Mouse (Mus musculus): ENCODE measurements at regions not wholly inside any gene's neighbourhood (a gene's known extent, or its start where the extent isn't known, plus 50 kb on each side); places are given as distances from the start of the nearest gene placed in this dataset.

GRCm38 (mm10) chr17:84129204-84129603 is 58.5 kb downstream of the Zfp36l2 start:
- Histone ChIP-seq H3K4me3 (replicated peaks; ENCODE audit: control insufficient read depth, low read depth, low read length) (no peak overlapping the region), H3K4me1 (ENCODE audit: control insufficient read depth, insufficient read depth, low read length) (peaks cover 10% of the 10 kb centered on the region; the same call in 1 of the 2 replicates), H3K27ac (ENCODE audit: control insufficient read depth, insufficient read depth, low read depth, low read length, poor library complexity) (peak overlapping the region; percentile 5; the same call in 1 of the 2 replicates)
- no peak for TF ChIP-seq POLR2A (IDR thresholded peaks at IDR 0.05; ENCODE audit: borderline replicate concordance, control insufficient read depth, low read depth, low read length)
- TF ChIP-seq CTCF (IDR thresholded peaks at IDR 0.05; ENCODE audit: control insufficient read depth, insufficient read depth, low read length): no peak
- WGBS: 87% methylated on average over 13 of the region's 13 CpGs

- peak overlapping the region; percentile 79 for H3K27ac ChIP-seq (ENCODE audit: control insufficient read depth, insufficient read depth, low read depth, low read length, poor library complexity)
- TF ChIP-seq POLR2A (IDR thresholded peaks at IDR 0.05; ENCODE audit: borderline replicate concordance, control insufficient read depth, low read depth, low read length): no peak
- TF ChIP-seq CTCF (IDR thresholded peaks at IDR 0.05; ENCODE audit: control insufficient read depth, insufficient read depth, low read length): no peak
- 18% methylated on average over 5 of the region's 5 CpGs for WGBS
- H3K4me1 ChIP-seq (ENCODE audit: control insufficient read depth, insufficient read depth, low read length): peaks cover 10% of the 10 kb centered on the region; the same call in 1 of the 2 replicates
- H3K4me3 ChIP-seq (replicated peaks; ENCODE audit: control insufficient read depth, low read depth, low read length): no peak overlapping the region
These were observed 59.5 kb downstream of the Zfp36l2 start for GRCm38 (mm10) chr17:84128262-84128661.

GRCm38 (mm10) chr17:84126168-84126567 is 61.6 kb downstream of the Zfp36l2 start:
- Histone ChIP-seq H3K4me1 (ENCODE audit: control insufficient read depth, insufficient read depth, low read length) (peaks cover 10% of the 10 kb centered on the region; the same call in 1 of the 2 replicates), H3K4me3 (replicated peaks; ENCODE audit: control insufficient read depth, low read depth, low read length) (peak overlapping the region; percentile 21), H3K27ac (ENCODE audit: control insufficient read depth, insufficient read depth, low read depth, low read length, poor library complexity) (peak overlapping the region; percentile 79)
- TF ChIP-seq CTCF (IDR thresholded peaks at IDR 0.05; ENCODE audit: control insufficient read depth, insufficient read depth, low read length) (no peak), POLR2A (IDR thresholded peaks at IDR 0.05; ENCODE audit: borderline replicate concordance, control insufficient read depth, low read depth, low read length) (no peak)
- WGBS: 6% methylated on average over 5 of the region's 5 CpGs

- TF ChIP-seq POLR2A (IDR thresholded peaks at IDR 0.05; ENCODE audit: borderline replicate concordance, control insufficient read depth, low read depth, low read length) (no peak), CTCF (IDR thresholded peaks at IDR 0.05; ENCODE audit: control insufficient read depth, insufficient read depth, low read length) (no peak)
- no peak overlapping the region for H3K4me3 ChIP-seq (replicated peaks; ENCODE audit: control insufficient read depth, low read depth, low read length)
- H3K27ac ChIP-seq (ENCODE audit: control insufficient read depth, insufficient read depth, low read depth, low read length, poor library complexity): peak overlapping the region; percentile 50
- peaks cover 18% of the 10 kb centered on the region for H3K4me1 ChIP-seq (ENCODE audit: control insufficient read depth, insufficient read depth, low read length)
- 24% methylated on average over 2 of the region's 2 CpGs for WGBS
These were observed 64.6 kb downstream of the Zfp36l2 start for GRCm38 (mm10) chr17:84123161-84123560.

- peaks cover 18% of the 10 kb centered on the region for H3K4me1 ChIP-seq (ENCODE audit: control insufficient read depth, insufficient read depth, low read length)
- peak overlapping the region; percentile 50 for H3K27ac ChIP-seq (ENCODE audit: control insufficient read depth, insufficient read depth, low read depth, low read length, poor library complexity)
- no peak for TF ChIP-seq POLR2A (IDR thresholded peaks at IDR 0.05; ENCODE audit: borderline replicate concordance, control insufficient read depth, low read depth, low read length)
- no peak for TF ChIP-seq CTCF (IDR thresholded peaks at IDR 0.05; ENCODE audit: control insufficient read depth, insufficient read depth, low read length)
- H3K4me3 ChIP-seq (replicated peaks; ENCODE audit: control insufficient read depth, low read depth, low read length): no peak overlapping the region
- 69% methylated on average over 6 of the region's 6 CpGs for WGBS
These were observed 65.1 kb downstream of the Zfp36l2 start for GRCm38 (mm10) chr17:84122486-84123131.

- Histone ChIP-seq H3K4me3 (replicated peaks; ENCODE audit: control insufficient read depth, low read depth, low read length) (peak overlapping the region; percentile 52), H3K4me1 (ENCODE audit: control insufficient read depth, insufficient read depth, low read length) (peaks cover 11% of the 10 kb centered on the region), H3K27ac (ENCODE audit: control insufficient read depth, insufficient read depth, low read depth, low read length, poor library complexity) (peak overlapping the region; percentile 91)
- no peak for TF ChIP-seq CTCF (IDR thresholded peaks at IDR 0.05; ENCODE audit: control insufficient read depth, insufficient read depth, low read length)
- TF ChIP-seq POLR2A (IDR thresholded peaks at IDR 0.05; ENCODE audit: borderline replicate concordance, control insufficient read depth, low read depth, low read length): no peak; the same call in 1 of the 2 replicates
- WGBS: 4% methylated on average over 6 of the region's 6 CpGs
These were observed 66.5 kb downstream of the Zfp36l2 start for GRCm38 (mm10) chr17:84121291-84121690.

- peak; percentile 61 for TF ChIP-seq POLR2A (IDR thresholded peaks at IDR 0.05; ENCODE audit: borderline replicate concordance, control insufficient read depth, low read depth, low read length)
- TF ChIP-seq CTCF (IDR thresholded peaks at IDR 0.05; ENCODE audit: control insufficient read depth, insufficient read depth, low read length): no peak
- H3K4me3 ChIP-seq (replicated peaks; ENCODE audit: control insufficient read depth, low read depth, low read length): peak overlapping the region; percentile 38
- H3K27ac ChIP-seq (ENCODE audit: control insufficient read depth, insufficient read depth, low read depth, low read length, poor library complexity): peak overlapping the region; percentile 96
- peaks cover 16% of the 10 kb centered on the region for H3K4me1 ChIP-seq (ENCODE audit: control insufficient read depth, insufficient read depth, low read length)
- WGBS: 5% methylated on average over 16 of the region's 16 CpGs
These were observed 68.3 kb downstream of the Zfp36l2 start for GRCm38 (mm10) chr17:84119221-84120017.

- WGBS: 33% methylated on average over 1 of the region's 1 CpGs
- H3K4me1 ChIP-seq (ENCODE audit: control insufficient read depth, insufficient read depth, low read length): peaks cover 20% of the 10 kb centered on the region
- TF ChIP-seq POLR2A (IDR thresholded peaks at IDR 0.05; ENCODE audit: borderline replicate concordance, control insufficient read depth, low read depth, low read length): no peak
- no peak for TF ChIP-seq CTCF (IDR thresholded peaks at IDR 0.05; ENCODE audit: control insufficient read depth, insufficient read depth, low read length)
- H3K4me3 ChIP-seq (replicated peaks; ENCODE audit: control insufficient read depth, low read depth, low read length): peak overlapping the region; percentile 31
- H3K27ac ChIP-seq (ENCODE audit: control insufficient read depth, insufficient read depth, low read depth, low read length, poor library complexity): peak overlapping the region; percentile 96
These were observed 69.0 kb downstream of the Zfp36l2 start for GRCm38 (mm10) chr17:84118781-84119180.
